Mouse (Mus musculus) liver, embryonic 11.5 days (tissue): ENCODE measurements at regions not wholly inside any gene's neighbourhood (a gene's known extent, or its start where the extent isn't known, plus 50 kb on each side); places are given as distances from the start of the nearest gene placed in this dataset.

Source experiments
- ATAC-seq: fragments of 200-750 bp; cut with Nextera tagmentation; replicated peaks from 2 replicates; pipeline ENCODE4 v1.8.0; 2017; ENCODE audit warnings: moderate number of reproducible peaks, mild to moderate bottlenecking, moderate TSS enrichment, moderate library complexity; ENCODE audit not compliant: low FRiP score
- DNase-seq: peaks from one replicate; pipeline ENCODE4 v3.0.0-alpha.2; 2017; ENCODE audit warnings: low spot score
- H3K27ac ChIP-seq: fragments of 300-500 bp; sonication (generic); 2 replicates; pipeline ENCODE4 v1.5.1; 2014; ENCODE audit warnings: mild to moderate bottlenecking, low read depth, low read length, control low read depth
- H3K27me3 ChIP-seq: fragments of 300-500 bp; sonication (generic); replicated peaks from 2 replicates; pipeline ENCODE4 v1.6.1; 2014; ENCODE audit warnings: low read length, mixed read lengths; ENCODE audit not compliant: control insufficient read depth, insufficient read depth
- H3K36me3 ChIP-seq: fragments of 300-500 bp; sonication (generic); 2 replicates; pipeline ENCODE4 v1.6.1; 2014; ENCODE audit warnings: mild to moderate bottlenecking, low read length, moderate library complexity, mixed read lengths; ENCODE audit not compliant: control insufficient read depth, insufficient read depth
- H3K4me1 ChIP-seq: fragments of 300-500 bp; sonication (generic); replicated peaks from 2 replicates; pipeline ENCODE4 v1.6.1; 2014; ENCODE audit warnings: low read length, mixed read lengths; ENCODE audit not compliant: control insufficient read depth, insufficient read depth
- H3K4me2 ChIP-seq: fragments of 300-500 bp; sonication (generic); 2 replicates; pipeline ENCODE4 v1.6.1; 2014; ENCODE audit warnings: mild to moderate bottlenecking, control low read depth, moderate library complexity
- H3K4me3 ChIP-seq: fragments of 300-500 bp; sonication (generic); 2 replicates; pipeline ENCODE4 v1.5.1; 2014; ENCODE audit warnings: low read depth, low read length, control low read depth
- H3K9ac ChIP-seq: fragments of 300-500 bp; sonication (generic); 2 replicates; pipeline ENCODE4 v1.6.1; 2014; ENCODE audit warnings: low read depth, low read length, control low read depth
- H3K9me3 ChIP-seq: fragments of 300-500 bp; sonication (generic); 2 replicates; pipeline ENCODE4 v1.6.1; 2016; ENCODE audit warnings: low read length, inconsistent platforms, mixed read lengths; ENCODE audit not compliant: control insufficient read depth
- WGBS: fragments of 180-500 bp; shearing (Covaris S2); extraction: QIAGEN DNeasy Blood & Tissue Kit; methylation state at CpG from one replicate; pipeline ENCODE4 v1.1.7; 2014; 5-methylcytosine and 5-hydroxymethylcytosine counted together

DNA sequence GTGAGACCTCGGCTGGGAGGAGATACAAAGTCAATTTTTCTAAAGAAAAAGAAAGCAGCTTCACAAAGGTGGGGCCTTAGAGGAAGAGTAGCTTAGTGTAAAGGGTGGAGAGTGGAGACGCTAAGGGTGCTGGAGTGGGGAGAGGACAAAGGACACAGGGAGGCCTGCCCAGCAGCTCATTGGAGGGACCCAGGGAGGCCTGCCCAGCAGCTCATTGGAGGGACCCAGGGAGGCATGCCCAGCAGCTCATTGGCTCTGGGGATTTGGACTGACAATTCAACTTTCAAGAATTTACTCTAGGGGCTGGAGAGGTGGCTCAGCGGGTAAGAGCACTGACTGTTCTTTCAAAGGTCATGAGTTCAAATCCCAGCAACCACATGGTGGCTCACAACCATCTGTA lies 96.4 kb downstream of the Slc4a3 start:
- H3K4me3 ChIP-seq: no peak overlapping the region
- H3K9me3 ChIP-seq: no peaks in the 10 kb centered on the region
- DNase-seq (no peak), ATAC-seq (no peak)
- H3K4me2 ChIP-seq: no peak overlapping the region
- H3K4me1 ChIP-seq: no peaks in the 10 kb centered on the region
- no peaks in the 10 kb centered on the region for H3K36me3 ChIP-seq
- no peaks in the 10 kb centered on the region for H3K27me3 ChIP-seq
- 54% methylated on average over 3 of the region's 3 CpGs for WGBS
- H3K9ac ChIP-seq: no peak overlapping the region
- H3K27ac ChIP-seq: no peak overlapping the region

DNA sequence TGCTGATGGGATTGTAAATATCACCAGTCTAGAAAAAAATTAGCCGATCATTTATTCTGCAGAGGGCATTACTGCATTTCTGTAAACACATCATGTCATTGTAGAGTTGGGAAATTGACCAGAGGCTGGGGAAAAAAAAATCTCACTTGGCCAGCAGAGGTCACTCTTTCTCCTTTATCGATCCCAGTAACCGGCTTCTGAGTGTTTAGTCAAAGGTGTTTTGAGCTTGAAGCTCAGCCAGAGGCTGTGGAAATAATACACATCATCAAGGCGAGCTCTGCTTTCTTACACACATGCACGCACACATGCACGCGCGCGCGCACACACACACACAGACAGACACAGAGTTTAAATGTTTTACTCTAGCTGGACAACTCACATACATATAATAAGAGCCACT lies 106.5 kb downstream of the Slc4a3 start:
- DNase-seq: peak; percentile 45
- H3K27me3 ChIP-seq: no peaks in the 10 kb centered on the region

DNA sequence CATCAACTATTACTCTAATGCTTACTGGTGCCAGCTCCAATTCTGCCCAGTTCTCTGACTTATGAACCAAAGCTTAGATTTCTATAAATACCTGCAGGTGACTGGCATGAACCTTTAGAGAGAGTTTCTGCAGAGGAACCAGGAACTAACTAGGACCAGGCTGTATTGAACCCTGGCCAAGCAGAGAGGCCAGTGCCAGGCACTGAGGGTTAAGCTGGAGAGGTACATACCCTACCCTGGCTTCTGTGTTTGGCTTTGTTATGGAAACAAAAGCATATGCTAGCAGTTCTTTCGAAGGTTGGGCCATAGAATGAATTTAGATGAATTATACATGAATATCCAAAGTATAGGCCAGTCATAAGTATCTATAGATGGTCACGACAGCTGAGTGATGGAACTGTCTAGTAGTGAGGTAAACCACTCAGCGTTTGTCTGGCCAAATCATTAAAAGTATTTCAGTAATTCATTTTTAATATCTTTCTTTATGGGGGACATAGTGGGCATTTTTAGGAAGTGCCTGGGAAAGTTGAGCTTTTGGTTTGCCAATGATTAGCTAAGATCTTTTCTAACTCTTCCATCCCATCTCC lies 107.0 kb downstream of the Slc4a3 start:
- Histone ChIP-seq H3K4me2 (no peak overlapping the region), H3K36me3 (no peaks in the 10 kb centered on the region), H3K9me3 (no peaks in the 10 kb centered on the region), H3K9ac (no peak overlapping the region), H3K27me3 (no peaks in the 10 kb centered on the region), H3K27ac (no peak overlapping the region), H3K4me1 (no peaks in the 10 kb centered on the region), H3K4me3 (no peak overlapping the region)
- no peak for ATAC-seq
- no peak for DNase-seq
- WGBS: 53% methylated on average over 3 of the region's 3 CpGs

More for the DNA sequence above, 106.5 kb downstream of the Slc4a3 start:
- Histone ChIP-seq H3K4me2 (no peak overlapping the region), H3K9ac (no peak overlapping the region), H3K4me3 (no peak overlapping the region), H3K4me1 (no peaks in the 10 kb centered on the region), H3K36me3 (no peaks in the 10 kb centered on the region), H3K9me3 (no peaks in the 10 kb centered on the region), H3K27ac (no peak overlapping the region)
- no peak for ATAC-seq
- WGBS: 21% methylated on average over 10 of the region's 10 CpGs

DNA sequence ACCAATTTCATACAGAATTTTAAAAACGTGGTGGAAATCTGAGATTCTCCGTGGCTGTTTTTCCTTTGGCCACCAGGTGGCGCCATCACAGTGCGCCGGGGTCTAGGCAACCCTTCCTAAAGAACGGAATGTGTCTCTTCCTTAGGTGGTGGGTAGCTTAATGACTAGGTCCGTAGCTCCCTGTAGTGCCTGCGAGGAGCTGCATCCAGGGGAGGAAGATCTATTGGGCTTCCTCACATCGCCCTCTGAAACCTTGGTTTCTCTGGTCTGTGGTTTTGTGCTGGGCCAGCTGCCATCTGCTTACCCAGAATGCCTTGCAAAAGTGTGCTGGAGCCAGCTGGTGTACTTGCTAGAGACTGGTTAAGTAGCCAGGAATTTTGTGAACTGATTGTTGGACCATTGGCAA lies 107.6 kb downstream of the Slc4a3 start:
- DNase-seq (peak; percentile 64), ATAC-seq (no peak)
- H3K4me1 ChIP-seq: no peaks in the 10 kb centered on the region
- no peak overlapping the region for H3K9ac ChIP-seq
- no peak overlapping the region for H3K27ac ChIP-seq
- H3K36me3 ChIP-seq: no peaks in the 10 kb centered on the region
- H3K9me3 ChIP-seq: no peaks in the 10 kb centered on the region
- no peak overlapping the region for H3K4me3 ChIP-seq
- no peaks in the 10 kb centered on the region for H3K27me3 ChIP-seq
- H3K4me2 ChIP-seq: peak overlapping the region; percentile 33; the same call in 1 of the 2 replicates
- WGBS: 2% methylated on average over 9 of the region's 9 CpGs

DNA sequence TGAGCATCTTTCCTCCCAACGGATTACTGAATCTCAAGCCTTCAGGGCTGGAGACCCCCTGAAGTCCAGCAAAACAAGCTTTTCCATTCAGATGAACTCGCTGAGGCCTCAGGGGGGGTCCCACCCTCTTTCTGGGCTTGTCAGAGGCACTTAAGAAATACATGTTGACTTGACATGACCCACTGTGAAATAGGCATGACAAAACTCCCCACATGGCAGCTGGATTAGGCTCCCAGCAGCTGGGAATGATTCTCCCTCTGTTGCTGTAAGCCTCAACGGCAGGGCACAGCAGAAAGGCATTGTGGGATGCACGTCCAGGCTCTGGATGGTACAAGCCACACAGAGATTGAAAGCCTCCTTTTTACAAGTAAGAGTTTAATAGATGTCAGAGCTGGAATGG lies 110.5 kb downstream of the Slc4a3 start:
- Histone ChIP-seq H3K4me1 (no peaks in the 10 kb centered on the region), H3K36me3 (no peaks in the 10 kb centered on the region), H3K9ac (no peak overlapping the region), H3K4me3 (no peak overlapping the region), H3K9me3 (no peaks in the 10 kb centered on the region), H3K27ac (no peak overlapping the region), H3K4me2 (no peak overlapping the region), H3K27me3 (no peaks in the 10 kb centered on the region)
- no peak for ATAC-seq
- 69% methylated on average over 4 of the region's 4 CpGs for WGBS
- DNase-seq: no peak

DNA sequence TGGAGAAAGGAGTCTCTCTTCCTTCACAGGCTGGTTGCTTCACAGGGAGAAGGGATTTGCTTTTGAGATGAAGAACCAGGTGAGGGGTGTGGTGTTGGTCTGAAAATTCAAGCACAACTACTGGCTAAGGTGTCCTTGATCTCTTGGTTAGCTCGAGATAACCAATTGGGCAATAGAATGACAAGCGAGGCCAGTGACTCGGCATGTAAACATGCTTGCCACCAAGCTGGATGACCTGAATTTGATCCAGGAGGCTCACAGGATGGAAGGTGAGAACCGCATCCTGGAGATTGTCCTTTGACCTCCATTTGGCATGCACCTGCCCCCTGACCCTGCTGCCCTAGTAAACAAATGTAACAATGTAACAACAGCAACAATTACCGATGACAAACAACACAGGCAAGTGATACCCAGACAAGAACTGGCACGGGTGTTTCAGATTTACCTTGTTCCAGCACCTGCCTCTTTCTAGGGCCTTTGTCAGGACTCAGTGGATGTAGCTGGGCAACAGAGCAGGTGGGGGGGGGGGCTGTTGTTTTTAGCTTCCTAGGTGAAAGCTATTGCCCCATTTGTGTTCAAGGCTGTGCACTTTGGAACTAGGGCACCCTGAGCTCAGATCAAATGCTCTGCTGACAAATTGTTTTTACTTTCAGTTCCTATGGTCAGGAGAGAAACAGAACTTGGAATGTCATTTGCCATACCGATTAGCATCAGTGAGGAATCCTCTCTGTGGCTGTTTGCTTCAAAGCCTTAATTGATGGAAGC lies 114.5 kb downstream of the Slc4a3 start:
- H3K36me3 ChIP-seq: no peaks in the 10 kb centered on the region
- ATAC-seq (no peak), DNase-seq (no peak)
- H3K4me1 ChIP-seq: no peaks in the 10 kb centered on the region
- no peak overlapping the region for H3K9ac ChIP-seq
- 65% methylated on average over 7 of the region's 7 CpGs for WGBS
- H3K4me2 ChIP-seq: no peak overlapping the region
- H3K27me3 ChIP-seq: no peaks in the 10 kb centered on the region
- no peak overlapping the region for H3K4me3 ChIP-seq
- H3K27ac ChIP-seq: no peak overlapping the region
- no peaks in the 10 kb centered on the region for H3K9me3 ChIP-seq

DNA sequence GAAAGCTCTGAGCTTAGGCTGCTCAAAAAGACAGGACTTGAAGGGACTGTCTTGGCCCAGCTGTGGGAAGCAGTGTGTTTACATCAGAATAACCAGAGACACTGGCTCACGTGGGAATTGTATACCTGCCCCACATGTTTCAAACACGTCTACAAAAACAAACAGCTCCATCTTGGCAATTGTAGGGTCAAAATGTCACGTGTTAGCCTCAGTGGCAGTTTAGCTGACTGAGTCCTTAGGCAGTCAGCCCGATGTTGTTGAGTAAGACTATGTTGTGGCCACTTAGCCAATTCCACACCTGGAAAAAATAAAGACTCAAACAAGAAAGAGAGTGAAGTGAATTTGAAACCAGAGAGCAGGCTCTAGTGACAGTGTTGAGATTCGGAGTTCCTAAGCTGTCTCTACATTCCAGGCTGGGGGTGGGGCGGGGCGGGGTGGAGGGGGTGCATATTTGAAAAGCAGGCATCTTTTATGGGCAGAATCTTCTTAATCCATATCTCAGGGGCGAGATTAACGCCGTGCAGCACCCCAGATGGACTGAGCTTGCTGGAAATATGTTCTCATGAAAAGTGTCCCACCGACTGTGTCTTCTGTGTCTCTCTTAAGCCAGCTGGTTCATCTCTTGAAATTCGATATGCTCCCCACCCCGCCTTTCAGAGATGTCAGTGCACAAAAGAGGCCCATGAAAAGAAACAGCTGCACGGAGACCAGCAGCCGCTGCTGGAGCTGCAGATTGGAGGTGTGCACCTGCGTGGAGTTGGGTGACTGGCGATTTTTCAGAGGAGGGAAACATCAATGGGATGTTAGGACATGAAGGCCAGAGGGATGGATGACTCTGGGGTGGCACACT lies 116.3 kb downstream of the Slc4a3 start:
- Histone ChIP-seq H3K4me2 (no peak overlapping the region), H3K36me3 (no peaks in the 10 kb centered on the region), H3K4me3 (no peak overlapping the region), H3K9me3 (no peaks in the 10 kb centered on the region), H3K4me1 (no peaks in the 10 kb centered on the region), H3K9ac (no peak overlapping the region), H3K27ac (no peak overlapping the region), H3K27me3 (no peaks in the 10 kb centered on the region)
- WGBS: 37% methylated on average over 17 of the region's 17 CpGs
- ATAC-seq: no peak
- no peak for DNase-seq

DNA sequence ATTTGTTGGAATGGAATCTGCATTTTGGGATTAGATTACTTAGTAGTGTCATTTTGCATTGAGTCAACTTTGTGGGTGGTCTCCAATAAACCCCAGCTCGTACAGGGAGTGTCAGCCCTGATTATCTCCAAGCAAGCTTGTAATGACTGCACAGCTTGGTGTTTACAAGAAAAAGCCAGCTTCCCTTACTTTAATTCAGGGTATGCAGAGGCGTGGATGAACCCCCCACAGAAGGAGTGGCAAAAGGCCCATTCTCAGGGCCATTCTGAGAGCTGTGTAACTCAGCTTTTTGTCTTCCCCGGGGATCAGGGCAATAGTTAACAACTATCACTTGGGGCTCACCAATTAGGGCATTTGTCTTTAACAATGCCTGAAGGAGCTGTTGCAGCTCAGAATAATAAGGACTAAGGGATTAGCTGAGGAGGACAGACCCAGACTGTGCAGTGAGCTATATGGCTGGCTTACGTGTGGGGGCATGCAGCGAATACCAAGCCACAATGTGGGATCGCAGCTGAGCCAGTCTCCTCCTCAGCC lies 121.7 kb downstream of the Slc4a3 start:
- 67% methylated on average over 6 of the region's 6 CpGs for WGBS
- H3K9me3 ChIP-seq: no peaks in the 10 kb centered on the region
- no peak overlapping the region for H3K4me3 ChIP-seq
- no peaks in the 10 kb centered on the region for H3K4me1 ChIP-seq
- no peaks in the 10 kb centered on the region for H3K36me3 ChIP-seq
- no peak overlapping the region for H3K4me2 ChIP-seq
- ATAC-seq (no peak), DNase-seq (no peak)
- no peak overlapping the region for H3K27ac ChIP-seq
- no peak overlapping the region for H3K9ac ChIP-seq
- H3K27me3 ChIP-seq: no peaks in the 10 kb centered on the region
